Mouse (Mus musculus) hindbrain, embryonic 12.5 days (tissue): ENCODE results near the gene Dock10. TPM values are rescaled to one million over a fixed set of nuclear protein-coding genes. Genes with fewer than 3 reads are reported as not detected.
A peak's percentile ranks its signal among the peaks of the same experiment; 100 is the strongest.

ENCODE experiments used
- ATAC-seq: fragments of 200-750 bp; cut with Nextera tagmentation; 2 replicates; pipeline ENCODE4 v1.8.0; 2017; ENCODE audit warnings: moderate TSS enrichment; ENCODE audit not compliant: low FRiP score
- H3K27ac ChIP-seq: fragments of 300-500 bp; sonication (generic); 2 replicates; pipeline ENCODE4 v1.5.1; 2016; ENCODE audit warnings: mild to moderate bottlenecking
- H3K27me3 ChIP-seq: fragments of 300-500 bp; sonication (generic); 2 replicates; pipeline ENCODE4 v1.6.1; 2016; ENCODE audit warnings: mild to moderate bottlenecking
- H3K36me3 ChIP-seq: fragments of 300-500 bp; sonication (generic); 2 replicates; pipeline ENCODE4 v1.6.1; 2016; ENCODE audit warnings: mild to moderate bottlenecking
- H3K4me1 ChIP-seq: fragments of 300-500 bp; sonication (generic); 2 replicates; pipeline ENCODE4 v1.6.1; 2016
- H3K4me2 ChIP-seq: fragments of 300-500 bp; sonication (generic); replicated peaks from 2 replicates; pipeline ENCODE4 v1.6.1; 2016; ENCODE audit warnings: mild to moderate bottlenecking
- H3K4me3 ChIP-seq: fragments of 300-500 bp; sonication (generic); 2 replicates; pipeline ENCODE4 v1.5.1; 2016; ENCODE audit warnings: mild to moderate bottlenecking
- H3K9ac ChIP-seq: fragments of 300-500 bp; sonication (generic); 2 replicates; pipeline ENCODE4 v1.6.1; 2016; ENCODE audit warnings: mild to moderate bottlenecking, moderate library complexity
- H3K9me3 ChIP-seq: fragments of 300-500 bp; sonication (generic); replicated peaks from 2 replicates; pipeline ENCODE4 v1.6.1; 2016; ENCODE audit warnings: mild to moderate bottlenecking
- WGBS: fragments of 180-500 bp; shearing (Covaris S2); methylation state at CpG from one replicate; pipeline ENCODE4 v1.1.7; 2016; 5-methylcytosine and 5-hydroxymethylcytosine counted together
- polyA plus RNA-seq: library from polyadenylated mRNA; unstranded; fragments of >200 nt; fragmentation: Nextera tagmentation; extraction: Ambion mirVana; gene quantifications from 2 replicates; pipeline ENCODE4 v1.2.1, GENCODE M21; 2016

Dock10 gene
- polyA plus RNA-seq, 1 experiment from 2014 or later, result 5.4 TPM

- Histone ChIP-seq H3K27me3 (no peaks in the 10 kb centered on the region), H3K4me3 (no peak overlapping the region), H3K4me1 (0 out of 2 replicates have a peak, but pooled peaks cover 4% of the 10 kb centered on the region), H3K27ac (no peak overlapping the region), H3K4me2 (no peak overlapping the region), H3K9me3 (no peaks in the 10 kb centered on the region), H3K9ac (no peak overlapping the region), H3K36me3 (no peaks in the 10 kb centered on the region)
- WGBS, result 70% methylated on average over 5 of the region's 5 CpGs
- ATAC-seq, result no peak
These were observed 236.1 kb downstream of the Dock10 start for GRCm38 (mm10) chr1:80522197-80522596.

GRCm38 (mm10) chr1:80520456-80520855 is 237.9 kb downstream of the Dock10 start:
- Histone ChIP-seq H3K27me3 (no peaks in the 10 kb centered on the region), H3K4me2 (no peak overlapping the region), H3K4me1 (0 out of 2 replicates have a peak, but pooled peaks cover 4% of the 10 kb centered on the region), H3K9me3 (no peaks in the 10 kb centered on the region), H3K27ac (no peak overlapping the region), H3K4me3 (no peak overlapping the region), H3K9ac (no peak overlapping the region), H3K36me3 (no peaks in the 10 kb centered on the region)
- WGBS, result 24% methylated on average over 2 of the region's 2 CpGs
- no peak for ATAC-seq

- WGBS, result 6% methylated on average over 1 of the region's 1 CpGs
- Histone ChIP-seq H3K27ac (no peak overlapping the region), H3K4me1 (0 out of 2 replicates have a peak, but pooled peaks cover 4% of the 10 kb centered on the region), H3K9ac (no peak overlapping the region), H3K4me3 (no peak overlapping the region), H3K36me3 (no peaks in the 10 kb centered on the region), H3K4me2 (no peak overlapping the region), H3K27me3 (no peaks in the 10 kb centered on the region), H3K9me3 (no peaks in the 10 kb centered on the region)
- ATAC-seq, result no peak
These were observed 238.4 kb downstream of the Dock10 start for GRCm38 (mm10) chr1:80519893-80520292.

- WGBS, result 50% methylated on average over 6 of the region's 6 CpGs
- Histone ChIP-seq H3K4me2 (no peak overlapping the region), H3K9ac (no peak overlapping the region), H3K4me3 (no peak overlapping the region), H3K36me3 (no peaks in the 10 kb centered on the region), H3K4me1 (0 out of 2 replicates have a peak, but pooled peaks cover 4% of the 10 kb centered on the region), H3K9me3 (no peaks in the 10 kb centered on the region), H3K27ac (no peak overlapping the region), H3K27me3 (no peaks in the 10 kb centered on the region)
- no peak for ATAC-seq
These were observed 242.5 kb downstream of the Dock10 start for GRCm38 (mm10) chr1:80515836-80516235.

GRCm38 (mm10) chr1:80512210-80512948 is 245.9 kb downstream of the Dock10 start:
- H3K4me2 ChIP-seq, result no peak overlapping the region
- H3K27me3 ChIP-seq, result no peaks in the 10 kb centered on the region
- no peaks in the 10 kb centered on the region for H3K9me3 ChIP-seq
- peak; percentile 33; the same call in 1 of the 2 replicates for ATAC-seq
- no peak overlapping the region for H3K4me3 ChIP-seq
- no peak overlapping the region for H3K9ac ChIP-seq
- no peaks in the 10 kb centered on the region for H3K4me1 ChIP-seq
- no peaks in the 10 kb centered on the region for H3K36me3 ChIP-seq
- no peak overlapping the region for H3K27ac ChIP-seq
- 56% methylated on average over 8 of the region's 8 CpGs for WGBS

- Histone ChIP-seq H3K4me2 (no peak overlapping the region), H3K9me3 (no peaks in the 10 kb centered on the region)
- 94% methylated on average over 2 of the region's 2 CpGs for WGBS
These were observed 253.6 kb downstream of the Dock10 start for GRCm38 (mm10) chr1:80504757-80505156.

GRCm38 (mm10) chr1:80504081-80504480 is 254.2 kb downstream of the Dock10 start:
- Histone ChIP-seq H3K27ac (no peak overlapping the region), H3K4me1 (no peaks in the 10 kb centered on the region), H3K4me3 (no peak overlapping the region), H3K9me3 (no peaks in the 10 kb centered on the region), H3K9ac (no peak overlapping the region), H3K4me2 (no peak overlapping the region), H3K27me3 (no peaks in the 10 kb centered on the region), H3K36me3 (no peaks in the 10 kb centered on the region)
- 92% methylated on average over 4 of the region's 4 CpGs for WGBS
- ATAC-seq, result no peak

More at GRCm38 (mm10) chr1:80504757-80505156, 253.6 kb downstream of the Dock10 start:
- Histone ChIP-seq H3K4me3 (no peak overlapping the region), H3K4me1 (no peaks in the 10 kb centered on the region), H3K36me3 (no peaks in the 10 kb centered on the region), H3K27me3 (no peaks in the 10 kb centered on the region), H3K27ac (no peak overlapping the region), H3K9ac (no peak overlapping the region)
- no peak for ATAC-seq

- Histone ChIP-seq H3K9me3 (no peaks in the 10 kb centered on the region), H3K27ac (no peak overlapping the region), H3K9ac (no peak overlapping the region), H3K4me3 (no peak overlapping the region), H3K27me3 (no peaks in the 10 kb centered on the region), H3K4me1 (no peaks in the 10 kb centered on the region), H3K4me2 (no peak overlapping the region), H3K36me3 (no peaks in the 10 kb centered on the region)
- no peak for ATAC-seq
- 77% methylated on average over 9 of the region's 9 CpGs for WGBS
These were observed 255.7 kb downstream of the Dock10 start for GRCm38 (mm10) chr1:80502456-80503165.

- H3K9ac ChIP-seq, result no peak overlapping the region
- H3K4me3 ChIP-seq, result no peak overlapping the region
- H3K27ac ChIP-seq, result no peak overlapping the region
- H3K4me2 ChIP-seq, result no peak overlapping the region
- H3K9me3 ChIP-seq, result no peaks in the 10 kb centered on the region
- WGBS, result 41% methylated on average over 7 of the region's 7 CpGs
- H3K27me3 ChIP-seq, result no peaks in the 10 kb centered on the region
- no peaks in the 10 kb centered on the region for H3K36me3 ChIP-seq
- no peaks in the 10 kb centered on the region for H3K4me1 ChIP-seq
- ATAC-seq, result no peak
These were observed 259.1 kb downstream of the Dock10 start for GRCm38 (mm10) chr1:80499264-80499663.

GRCm38 (mm10) chr1:80496360-80496759 is 262.0 kb downstream of the Dock10 start:
- 90% methylated on average over 4 of the region's 4 CpGs for WGBS
- no peak for ATAC-seq
- H3K9me3 ChIP-seq, result no peaks in the 10 kb centered on the region

GRCm38 (mm10) chr1:80483419-80483818 is 274.9 kb downstream of the Dock10 start:
- Histone ChIP-seq H3K9ac (no peak overlapping the region), H3K4me3 (no peak overlapping the region), H3K27me3 (no peaks in the 10 kb centered on the region), H3K4me2 (no peak overlapping the region), H3K9me3 (no peaks in the 10 kb centered on the region), H3K36me3 (no peaks in the 10 kb centered on the region), H3K27ac (no peak overlapping the region), H3K4me1 (no peaks in the 10 kb centered on the region)
- WGBS, result 85% methylated on average over 5 of the region's 5 CpGs
- ATAC-seq, result no peak

More at GRCm38 (mm10) chr1:80496360-80496759, 262.0 kb downstream of the Dock10 start:
- Histone ChIP-seq H3K4me1 (no peaks in the 10 kb centered on the region), H3K4me3 (no peak overlapping the region), H3K9ac (no peak overlapping the region), H3K27me3 (no peaks in the 10 kb centered on the region), H3K36me3 (no peaks in the 10 kb centered on the region), H3K27ac (no peak overlapping the region), H3K4me2 (no peak overlapping the region)

GRCm38 (mm10) chr1:80474942-80475341 is 283.4 kb downstream of the Dock10 start:
- no peak overlapping the region for H3K27ac ChIP-seq
- no peaks in the 10 kb centered on the region for H3K36me3 ChIP-seq
- no peak overlapping the region for H3K9ac ChIP-seq
- H3K27me3 ChIP-seq, result no peaks in the 10 kb centered on the region
- no peaks in the 10 kb centered on the region for H3K9me3 ChIP-seq
- no peak overlapping the region for H3K4me2 ChIP-seq
- WGBS, result 73% methylated on average over 1 of the region's 1 CpGs
- no peaks in the 10 kb centered on the region for H3K4me1 ChIP-seq
- no peak for ATAC-seq
- no peak overlapping the region for H3K4me3 ChIP-seq
